Mouse (Mus musculus): Measurements from ENCODE around the gene Kidins220. TPM values are rescaled to one million over a fixed set of nuclear protein-coding genes. Genes with fewer than 3 reads are reported as not detected.

The Kidins220 gene
- polyA plus RNA-seq, 1 experiment = 28.3 TPM

- no peak overlapping the region for H3K27ac ChIP-seq (ENCODE audit: insufficient read depth, low read depth, low read length)
- no peak overlapping the region for H3K4me3 ChIP-seq (ENCODE audit: low read depth, low read length)
- no peaks in the 10 kb centered on the region for H3K27me3 ChIP-seq (ENCODE audit: control insufficient read depth, insufficient read depth, low read length)
- WGBS = 90% methylated on average over 14 of the region's 14 CpGs
- no peaks in the 10 kb centered on the region for H3K4me1 ChIP-seq (ENCODE audit: control insufficient read depth, insufficient read depth, insufficient read length, low read length)
- no peaks in the 10 kb centered on the region for H3K36me3 ChIP-seq (ENCODE audit: control insufficient read depth, insufficient read depth, low read length)
- TF ChIP-seq CTCF (IDR thresholded peaks at IDR 0.05; ENCODE audit: extremely low read depth, insufficient read length, insufficient replicate concordance, low read depth, low read length) (no peak), POLR2A (IDR thresholded peaks at IDR 0.05; ENCODE audit: low read depth, low read length) (no peak)
Measured at GRCm38 (mm10) chr12:24947065-24947464, 27.7 kb upstream of the Kidins220 start.

DNA sequence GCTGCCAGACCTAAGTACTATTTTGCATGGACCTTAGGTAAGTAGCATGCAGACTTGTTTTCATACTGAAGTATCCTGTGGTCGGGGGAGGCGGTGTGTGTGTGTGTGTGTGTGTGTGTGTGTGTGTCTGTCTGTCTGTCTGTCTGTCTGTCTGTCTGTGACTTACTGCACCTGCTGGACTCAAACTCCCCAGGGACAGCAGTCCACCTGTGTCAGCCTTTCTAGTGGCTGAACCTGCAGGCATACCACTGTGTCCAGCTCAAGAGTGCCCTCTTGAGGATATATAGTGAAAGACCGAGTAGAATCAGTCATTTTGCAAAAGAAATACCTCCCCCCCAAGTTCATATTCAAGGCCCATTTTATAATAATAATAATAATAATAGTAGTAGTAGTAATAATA, 26.4 kb upstream of the Kidins220 start:
- no peaks in the 10 kb centered on the region for H3K36me3 ChIP-seq (ENCODE audit: control insufficient read depth, insufficient read depth, low read length)
- WGBS = 62% methylated on average over 3 of the region's 3 CpGs
- no peaks in the 10 kb centered on the region for H3K4me1 ChIP-seq (ENCODE audit: control insufficient read depth, insufficient read depth, insufficient read length, low read length)
- TF ChIP-seq POLR2A (IDR thresholded peaks at IDR 0.05; ENCODE audit: low read depth, low read length) (no peak), CTCF (IDR thresholded peaks at IDR 0.05; ENCODE audit: extremely low read depth, insufficient read length, insufficient replicate concordance, low read depth, low read length) (peak; percentile 47; the same call in 1 of the 2 replicates)
- no peak overlapping the region for H3K4me3 ChIP-seq (ENCODE audit: low read depth, low read length)
- H3K27ac ChIP-seq (ENCODE audit: insufficient read depth, low read depth, low read length) = no peak overlapping the region
- H3K27me3 ChIP-seq (ENCODE audit: control insufficient read depth, insufficient read depth, low read length) = no peaks in the 10 kb centered on the region

GRCm38 (mm10) chr12:24950376-24951046, 24.2 kb upstream of the Kidins220 start:
- 82% methylated on average over 7 of the region's 7 CpGs for WGBS

DNA sequence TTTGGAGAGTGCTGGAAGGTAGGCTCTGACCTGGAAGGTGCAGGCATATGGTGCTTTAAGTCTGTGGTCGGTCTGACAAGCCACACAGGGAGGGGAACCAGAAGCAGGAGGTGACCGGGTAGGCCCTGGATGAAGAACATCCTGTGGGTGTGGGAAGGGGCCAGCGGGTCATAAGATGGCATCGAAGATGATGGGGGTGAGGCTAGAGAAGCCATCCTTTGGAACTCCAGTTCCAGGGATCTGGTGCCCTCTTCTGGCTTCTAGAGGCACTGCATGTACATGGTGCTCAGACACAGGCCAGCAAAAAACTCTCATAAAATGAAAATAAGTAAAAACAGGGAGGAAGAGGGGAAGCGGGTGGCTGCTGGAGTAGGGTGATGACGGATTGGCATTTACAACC, 22.6 kb upstream of the Kidins220 start:
- H3K27ac ChIP-seq (ENCODE audit: insufficient read depth, low read depth, low read length) = no peak overlapping the region
- TF ChIP-seq CTCF (IDR thresholded peaks at IDR 0.05; ENCODE audit: extremely low read depth, insufficient read length, insufficient replicate concordance, low read depth, low read length) = peak; percentile 72; the same call in 1 of the 2 replicates
- no peak for TF ChIP-seq POLR2A (IDR thresholded peaks at IDR 0.05; ENCODE audit: low read depth, low read length)
- H3K27me3 ChIP-seq (ENCODE audit: control insufficient read depth, insufficient read depth, low read length) = no peaks in the 10 kb centered on the region
- H3K36me3 ChIP-seq (ENCODE audit: control insufficient read depth, insufficient read depth, low read length) = no peaks in the 10 kb centered on the region
- no peaks in the 10 kb centered on the region for H3K4me1 ChIP-seq (ENCODE audit: control insufficient read depth, insufficient read depth, insufficient read length, low read length)
- 24% methylated on average over 6 of the region's 6 CpGs for WGBS
- no peak overlapping the region for H3K4me3 ChIP-seq (ENCODE audit: low read depth, low read length)

More at GRCm38 (mm10) chr12:24950376-24951046, 24.2 kb upstream of the Kidins220 start:
- Histone ChIP-seq H3K4me1 (ENCODE audit: control insufficient read depth, insufficient read depth, insufficient read length, low read length) (no peaks in the 10 kb centered on the region), H3K27ac (ENCODE audit: insufficient read depth, low read depth, low read length) (no peak overlapping the region), H3K4me3 (ENCODE audit: low read depth, low read length) (no peak overlapping the region), H3K36me3 (ENCODE audit: control insufficient read depth, insufficient read depth, low read length) (no peaks in the 10 kb centered on the region), H3K27me3 (ENCODE audit: control insufficient read depth, insufficient read depth, low read length) (no peaks in the 10 kb centered on the region)
- TF ChIP-seq CTCF (IDR thresholded peaks at IDR 0.05; ENCODE audit: extremely low read depth, insufficient read length, insufficient replicate concordance, low read depth, low read length) = peak; percentile 37; the same call in 1 of the 2 replicates
- TF ChIP-seq POLR2A (IDR thresholded peaks at IDR 0.05; ENCODE audit: low read depth, low read length) = no peak

- no peak for TF ChIP-seq CTCF (IDR thresholded peaks at IDR 0.05; ENCODE audit: extremely low read depth, insufficient read length, insufficient replicate concordance, low read depth, low read length)
- no peak for TF ChIP-seq POLR2A (IDR thresholded peaks at IDR 0.05; ENCODE audit: low read depth, low read length)
- H3K4me1 ChIP-seq (ENCODE audit: control insufficient read depth, insufficient read depth, insufficient read length, low read length) = no peaks in the 10 kb centered on the region
- 74% methylated on average over 9 of the region's 9 CpGs for WGBS
- no peaks in the 10 kb centered on the region for H3K27me3 ChIP-seq (ENCODE audit: control insufficient read depth, insufficient read depth, low read length)
- no peak overlapping the region for H3K27ac ChIP-seq (ENCODE audit: insufficient read depth, low read depth, low read length)
- H3K36me3 ChIP-seq (ENCODE audit: control insufficient read depth, insufficient read depth, low read length) = no peaks in the 10 kb centered on the region
- no peak overlapping the region for H3K4me3 ChIP-seq (ENCODE audit: low read depth, low read length)
Measured at GRCm38 (mm10) chr12:24955137-24955536, 19.6 kb upstream of the Kidins220 start.

DNA sequence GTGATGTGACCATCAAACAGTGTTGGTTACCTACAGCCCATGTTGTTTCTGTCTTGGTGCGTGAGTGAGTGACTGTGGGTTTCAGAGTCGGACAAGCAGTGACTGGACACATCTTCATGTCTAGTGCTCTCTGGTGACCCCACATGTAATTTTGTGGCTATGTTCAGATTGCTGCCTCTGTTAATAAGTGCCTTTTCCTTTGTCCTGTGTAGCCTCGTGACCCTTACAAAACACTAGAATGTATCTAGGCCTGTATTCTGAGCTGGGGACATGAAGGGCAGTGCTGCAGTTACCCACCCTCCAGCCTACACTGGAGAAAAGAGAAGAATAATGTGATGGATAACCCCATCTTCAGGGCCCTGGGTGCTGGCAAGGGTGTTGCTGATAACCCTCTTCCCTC, 16.2 kb upstream of the Kidins220 start:
- no peak overlapping the region for H3K27ac ChIP-seq (ENCODE audit: insufficient read depth, low read depth, low read length)
- no peaks in the 10 kb centered on the region for H3K4me1 ChIP-seq (ENCODE audit: control insufficient read depth, insufficient read depth, insufficient read length, low read length)
- 93% methylated on average over 3 of the region's 3 CpGs for WGBS
- no peaks in the 10 kb centered on the region for H3K27me3 ChIP-seq (ENCODE audit: control insufficient read depth, insufficient read depth, low read length)
- TF ChIP-seq CTCF (IDR thresholded peaks at IDR 0.05; ENCODE audit: extremely low read depth, insufficient read length, insufficient replicate concordance, low read depth, low read length) (no peak), POLR2A (IDR thresholded peaks at IDR 0.05; ENCODE audit: low read depth, low read length) (no peak)
- H3K36me3 ChIP-seq (ENCODE audit: control insufficient read depth, insufficient read depth, low read length) = no peaks in the 10 kb centered on the region
- no peak overlapping the region for H3K4me3 ChIP-seq (ENCODE audit: low read depth, low read length)

DNA sequence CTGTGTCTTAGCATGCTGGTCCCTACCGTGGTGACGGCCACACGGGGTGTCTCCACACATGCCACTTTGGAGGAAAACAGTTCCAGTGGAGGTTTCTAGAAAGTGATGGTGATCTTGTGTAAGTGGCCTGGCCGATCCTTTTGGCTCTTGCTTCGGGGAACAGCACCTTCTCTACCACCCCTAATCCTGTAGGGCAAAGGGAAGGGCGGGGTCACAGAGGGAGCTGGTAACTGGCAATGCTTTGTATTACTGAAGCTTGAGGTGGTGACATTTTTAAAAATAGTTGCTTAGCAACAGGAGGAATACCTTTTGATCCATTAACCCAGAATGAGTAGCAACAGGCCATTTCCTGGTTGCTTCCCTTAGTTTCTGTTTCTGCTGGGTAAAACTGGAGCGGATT, 12.9 kb upstream of the Kidins220 start:
- Histone ChIP-seq H3K4me1 (ENCODE audit: control insufficient read depth, insufficient read depth, insufficient read length, low read length) (no peaks in the 10 kb centered on the region), H3K27ac (ENCODE audit: insufficient read depth, low read depth, low read length) (no peak overlapping the region), H3K36me3 (ENCODE audit: control insufficient read depth, insufficient read depth, low read length) (no peaks in the 10 kb centered on the region), H3K27me3 (ENCODE audit: control insufficient read depth, insufficient read depth, low read length) (no peaks in the 10 kb centered on the region), H3K4me3 (ENCODE audit: low read depth, low read length) (no peak overlapping the region)
- TF ChIP-seq POLR2A (IDR thresholded peaks at IDR 0.05; ENCODE audit: low read depth, low read length) (no peak), CTCF (IDR thresholded peaks at IDR 0.05; ENCODE audit: extremely low read depth, insufficient read length, insufficient replicate concordance, low read depth, low read length) (no peak)
- WGBS = 80% methylated on average over 7 of the region's 7 CpGs

Measured in small intestine, adult 2 months (tissue).